Mouse (Mus musculus) CH12.LX (cell line): Measurements from ENCODE around the gene Polr2m. TPM values are rescaled to one million over a fixed set of nuclear protein-coding genes. Genes with fewer than 3 reads are reported as not detected.

ENCODE experiments used
- DNase-seq: peaks from one replicate; pipeline ENCODE4 v3.0.0-alpha.2; 2013; ENCODE audit errors: extremely low read depth
- H3K27ac ChIP-seq: 2 replicates; pipeline ENCODE4 v1.5.1; 2012; ENCODE audit warnings: low read depth, mild to moderate bottlenecking, control low read depth, moderate library complexity; ENCODE audit not compliant: insufficient read depth
- H3K27me3 ChIP-seq: replicated peaks from 2 replicates; pipeline ENCODE3; 2012; ENCODE audit warnings: inconsistent platforms
- H3K36me3 ChIP-seq, 2 experiments: replicated peaks in 1 of 2; 2 replicates each; pipeline versions ENCODE3 to v1.6.1; 2012; ENCODE audit warnings: inconsistent platforms in 1 of 2, low read length in 1 of 2, mild to moderate bottlenecking in 1 of 2, mixed read lengths in 1 of 2, moderate library complexity in 1 of 2; ENCODE audit not compliant: control insufficient read depth in 1 of 2, insufficient read depth in 1 of 2
- H3K4me1 ChIP-seq, 2 experiments: 2 replicates each; pipeline ENCODE4 v1.6.1; 2012; ENCODE audit warnings: inconsistent platforms in 1 of 2, moderate library complexity in 1 of 2; ENCODE audit not compliant: insufficient read depth in 2 of 2, control insufficient read depth in 1 of 2
- H3K4me2 ChIP-seq: 2 replicates; pipeline ENCODE4 v1.6.1; 2012; ENCODE audit warnings: low read depth, mild to moderate bottlenecking, control low read depth; ENCODE audit not compliant: poor library complexity, insufficient read depth, severe bottlenecking
- H3K4me3 ChIP-seq, 3 experiments: fragments of 150-350 bp in 1 of 3; sonication (generic) in 1 of 3; replicated peaks in 1 of 3; 2 replicates each; pipeline versions ENCODE3 to v1.5.1; 2011 to 2012; ENCODE audit warnings: low read depth in 2 of 3, low read length in 2 of 3, mild to moderate bottlenecking in 2 of 3, moderate library complexity in 2 of 3, control low read depth in 1 of 3, improper control_type of control experiment in 1 of 3, inconsistent platforms in 1 of 3, mixed read lengths in 1 of 3; ENCODE audit not compliant: poor library complexity in 1 of 3
- H3K79me2 ChIP-seq: replicated peaks from 2 replicates; pipeline ENCODE4 v1.6.1; 2012; ENCODE audit warnings: mild to moderate bottlenecking, moderate library complexity; ENCODE audit not compliant: control insufficient read depth, poor library complexity, insufficient read depth, severe bottlenecking; ENCODE audit errors: extremely low read depth
- H3K9ac ChIP-seq: 2 replicates; pipeline ENCODE4 v1.6.1; 2012; ENCODE audit warnings: low read depth, mild to moderate bottlenecking, control low read depth, moderate library complexity; ENCODE audit not compliant: insufficient read depth
- H3K9me3 ChIP-seq: replicated peaks from 2 replicates; pipeline ENCODE3; 2012; ENCODE audit warnings: low read length, inconsistent platforms, mixed read lengths
- BHLHE40 ChIP-seq: IDR thresholded peaks from 2 replicates; pipeline ENCODE4 v1.6.1; 2011; ENCODE audit warnings: mild to moderate bottlenecking, low read depth, low read length, improper control_type of control experiment
- E2F4 ChIP-seq: IDR thresholded peaks from 2 replicates; pipeline ENCODE4 v1.6.1; 2011; ENCODE audit warnings: low read depth, low read length, improper control_type of control experiment; ENCODE audit not compliant: insufficient replicate concordance
- ELF1 ChIP-seq: IDR thresholded peaks from 2 replicates; pipeline ENCODE4 v1.6.1; 2014; ENCODE audit warnings: low read depth, mild to moderate bottlenecking, inconsistent platforms, low read length, improper control_type of control experiment
- ETS1 ChIP-seq: conservative IDR thresholded peaks from 2 replicates; pipeline ENCODE4 v1.6.1; 2012; ENCODE audit warnings: low read depth, mild to moderate bottlenecking, inconsistent platforms, low read length, improper control_type of control experiment, moderate library complexity
- GABPA ChIP-seq: IDR thresholded peaks from 2 replicates; pipeline ENCODE4 v1.6.1; 2012; ENCODE audit warnings: low read depth, low read length, improper control_type of control experiment, inconsistent platforms; ENCODE audit not compliant: insufficient replicate concordance
- HCFC1 ChIP-seq: IDR thresholded peaks from 2 replicates; pipeline ENCODE4 v1.6.1; 2012; ENCODE audit warnings: low read depth, mild to moderate bottlenecking, inconsistent platforms, low read length, improper control_type of control experiment
- IRF4 ChIP-seq: IDR thresholded peaks from 2 replicates; pipeline ENCODE4 v1.6.1; 2014; ENCODE audit warnings: low read depth, mild to moderate bottlenecking, inconsistent platforms, low read length, improper control_type of control experiment
- JUN ChIP-seq: IDR thresholded peaks from 2 replicates; pipeline ENCODE4 v1.6.1; 2011; ENCODE audit warnings: low read depth, mild to moderate bottlenecking, low read length, improper control_type of control experiment, moderate library complexity; ENCODE audit not compliant: insufficient read depth
- JUND ChIP-seq: conservative IDR thresholded peaks from 2 replicates; pipeline ENCODE4 v1.6.1; 2011; ENCODE audit warnings: low read depth, low read length, improper control_type of control experiment
- KAT2A ChIP-seq: IDR thresholded peaks from 2 replicates; pipeline ENCODE4 v1.6.1; 2012; ENCODE audit warnings: low read length, improper control_type of control experiment, inconsistent platforms; ENCODE audit not compliant: insufficient replicate concordance
- MAFK ChIP-seq: IDR thresholded peaks from 2 replicates; pipeline ENCODE4 v1.6.1; 2011; ENCODE audit warnings: low read length, improper control_type of control experiment; ENCODE audit not compliant: insufficient replicate concordance
- MAX ChIP-seq: IDR thresholded peaks from 2 replicates; pipeline ENCODE4 v1.6.1; 2011; ENCODE audit warnings: low read length, improper control_type of control experiment
- MXI1 ChIP-seq: IDR thresholded peaks from 2 replicates; pipeline ENCODE4 v1.6.1; 2011; ENCODE audit warnings: mild to moderate bottlenecking, low read depth, low read length, improper control_type of control experiment
- MYC ChIP-seq: IDR thresholded peaks from 2 replicates; pipeline ENCODE4 v1.6.1; 2011; ENCODE audit warnings: low read depth, mild to moderate bottlenecking, improper control_type of control experiment, low read length
- NELFE ChIP-seq: IDR thresholded peaks from 2 replicates; pipeline ENCODE4 v1.6.1; 2011; ENCODE audit warnings: low read depth, low read length, improper control_type of control experiment
- NRF1 ChIP-seq: IDR thresholded peaks from 2 replicates; pipeline ENCODE4 v1.6.1; 2014; ENCODE audit warnings: low read depth, mild to moderate bottlenecking, inconsistent platforms, low read length, improper control_type of control experiment, moderate library complexity
- PAX5 ChIP-seq: IDR thresholded peaks from 2 replicates; pipeline ENCODE4 v1.6.1; 2012; ENCODE audit warnings: low read length, inconsistent platforms, mixed read lengths
- POLR2A ChIP-seq: IDR thresholded peaks from 2 replicates; pipeline ENCODE4 v1.6.1; 2011; ENCODE audit warnings: low read depth, mild to moderate bottlenecking, improper control_type of control experiment, low read length
- RAD21 ChIP-seq: IDR thresholded peaks from 2 replicates; pipeline ENCODE4 v1.6.1; 2011; ENCODE audit warnings: low read depth, mild to moderate bottlenecking, low read length, improper control_type of control experiment, moderate library complexity
- RCOR1 ChIP-seq: conservative IDR thresholded peaks from 2 replicates; pipeline ENCODE4 v1.6.1; 2012; ENCODE audit warnings: low read depth, mild to moderate bottlenecking, inconsistent platforms, low read length, improper control_type of control experiment
- SIN3A ChIP-seq: IDR thresholded peaks from 2 replicates; pipeline ENCODE4 v1.6.1; 2012; ENCODE audit warnings: low read length, improper control_type of control experiment, inconsistent platforms
- SMC3 ChIP-seq: IDR thresholded peaks from 2 replicates; pipeline ENCODE4 v1.6.1; 2011; ENCODE audit warnings: low read depth, low read length, improper control_type of control experiment
- TBP ChIP-seq: conservative IDR thresholded peaks from 2 replicates; pipeline ENCODE4 v1.6.1; 2011; ENCODE audit warnings: low read depth, low read length, improper control_type of control experiment
- TCF12 ChIP-seq: IDR thresholded peaks from 2 replicates; pipeline ENCODE4 v1.6.1; 2014; ENCODE audit warnings: low read depth, mild to moderate bottlenecking, inconsistent platforms, low read length, improper control_type of control experiment
- UBTF ChIP-seq: IDR thresholded peaks from 2 replicates; pipeline ENCODE4 v1.6.1; 2012; ENCODE audit warnings: low read depth, mild to moderate bottlenecking, inconsistent platforms, low read length, improper control_type of control experiment, moderate library complexity
- USF1 ChIP-seq: IDR thresholded peaks from 2 replicates; pipeline ENCODE4 v1.6.1; 2014; ENCODE audit warnings: low read depth, mild to moderate bottlenecking, inconsistent platforms, low read length, improper control_type of control experiment
- USF2 ChIP-seq: conservative IDR thresholded peaks from 2 replicates; pipeline ENCODE4 v1.6.1; 2011; ENCODE audit warnings: low read depth, low read length, improper control_type of control experiment
- ZC3H11A ChIP-seq: IDR thresholded peaks from 2 replicates; pipeline ENCODE4 v1.6.1; 2012; ENCODE audit warnings: low read depth, mild to moderate bottlenecking, inconsistent platforms, low read length, improper control_type of control experiment
- dilution Hi-C: fragments of 300-500 bp; cut with MboI; formaldehyde crosslinking; loops from 2 replicates; pipeline ENCODE4 v1.14.3; 2020; ENCODE audit warnings: low sequenced_read_pairs; ENCODE audit not compliant: extremely low pct_unique_long_range_greater_than_20kb, extremely low pct_ligation_motif_present
- in situ Hi-C: fragments of 300-500 bp; cut with MboI; formaldehyde crosslinking; loops from 3 replicates; pipeline ENCODE4 v1.14.3; 2019; ENCODE audit warnings: low sequenced_read_pairs, low pct_ligation_motif_present, low pct_unique_long_range_greater_than_20kb, mixed read lengths
- polyA plus RNA-seq: library from polyadenylated mRNA; unstranded; fragments of >175 nt; gene quantifications from 2 replicates; pipeline ENCODE4 v1.2.1, GENCODE M21; 2012; ENCODE audit warnings: low read depth; ENCODE audit not compliant: insufficient read length
- total RNA-seq, 2 experiments: library from RNA; depleted of rRNA; stranded (reverse); fragments of 300-350 nt in 1 of 2; fragments of >200 nt in 1 of 2; gene quantifications; 2 replicates each; pipeline ENCODE4 v1.2.3; 2012 to 2014

Polr2m gene
- 147 and 152 TPM in 2 replicates for total RNA-seq (2012; rRNA removed)
- total RNA-seq (2014; rRNA removed): 234 and 255 TPM in 2 replicates
- polyA plus RNA-seq: 212 and 224 TPM in 2 replicates

DNA sequence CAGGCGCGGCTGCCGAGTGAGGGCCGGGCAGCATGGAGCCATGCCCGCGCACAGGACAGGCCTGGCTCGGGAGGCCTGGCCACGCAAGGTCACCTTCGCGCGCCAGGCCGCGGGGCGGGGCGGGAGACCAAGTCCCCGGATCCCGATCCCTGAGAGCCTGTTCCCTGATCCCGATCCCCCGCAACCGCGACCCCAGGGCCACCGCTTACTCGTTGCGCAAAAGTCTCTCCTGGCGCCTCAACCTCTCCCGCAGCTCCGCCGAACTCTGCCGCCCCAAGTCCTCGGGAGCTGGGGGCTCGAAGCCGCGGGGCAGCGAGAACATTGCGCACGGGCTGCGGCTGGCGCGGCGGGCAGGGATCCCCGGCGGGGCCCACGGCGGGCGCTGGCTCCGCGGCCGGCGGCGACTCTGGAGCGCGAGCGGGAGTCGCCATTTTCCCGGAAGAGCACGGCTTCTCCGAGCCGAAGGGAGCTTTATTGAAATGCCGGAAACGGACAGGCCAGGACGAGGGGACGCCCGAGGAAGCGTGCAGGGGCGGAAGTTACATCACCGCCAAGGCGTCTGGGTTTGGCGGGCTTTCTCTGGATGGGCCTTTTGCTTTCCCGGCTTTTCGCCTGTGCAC, at the start of gene Polr2m:
Polr2m (minus strand) TSS at position 461 of the 620 bp plus-strand sequence.
- H3K27me3 ChIP-seq: no peaks in the 10 kb centered on the region
- H3K79me2 ChIP-seq: peaks cover 36% of the 10 kb centered on the region
- H3K27ac ChIP-seq: peak within 1 kb of the TSS; percentile 83
- peak within 1 kb of the TSS; percentile 92 to 98 (median 92) for H3K4me3 ChIP-seq
- peak within 1 kb of the TSS; percentile 88 for H3K4me2 ChIP-seq
- peak within 1 kb of the TSS; percentile 99 for H3K9ac ChIP-seq
- peaks cover 27 to 30% of the 10 kb centered on the region in 2 experiments for H3K36me3 ChIP-seq
- peak; percentile 93 for DNase-seq
- peaks cover 2 to 35% of the 10 kb centered on the region in 2 experiments; a peak in 3 of 4 replicates for H3K4me1 ChIP-seq
- dilution Hi-C loops (no loop called here), in situ Hi-C loops (no loop called here)
- TF ChIP-seq ETS1 (peak; percentile 78), NELFE (peak; percentile 81), JUND (peak; percentile 78), RAD21 (no peak), GABPA (peak; percentile 23; the same call in 1 of the 2 replicates), BHLHE40 (peak; percentile 95), KAT2A (peak; percentile 96), NRF1 (peak; percentile 54), IRF4 (peak; percentile 77), MYC (peak; percentile 83; the same call in 1 of the 2 replicates), HCFC1 (peak; percentile 88), TCF12 (peak; percentile 95), MXI1 (peak; percentile 28; the same call in 1 of the 2 replicates), TBP (peak; percentile 89), ZC3H11A (no peak), USF2 (no peak), MAX (peak; percentile 70), ELF1 (peak; percentile 98), UBTF (peak; percentile 93), SMC3 (no peak), JUN (peak; percentile 81), SIN3A (peak; percentile 75), PAX5 (no peak), POLR2A (peak; percentile 79), RCOR1 (0 out of 2 replicates have a peak, but pooled peaks have one; percentile 58), MAFK (no peak), E2F4 (peak; percentile 99), USF1 (no peak)
- H3K9me3 ChIP-seq: no peaks in the 10 kb centered on the region
